Mouse (Mus musculus) heart, embryonic 15.5 days (tissue): ENCODE results near the gene Olig3. TPM values are rescaled to one million over a fixed set of nuclear protein-coding genes. Genes with fewer than 3 reads are reported as not detected.

ENCODE experiments used
- ATAC-seq: fragments of 200-750 bp; cut with Nextera tagmentation; replicated peaks from 2 replicates; pipeline ENCODE4 v1.8.0; 2017; ENCODE audit warnings: low read depth, moderate TSS enrichment; ENCODE audit not compliant: insufficient number of reproducible peaks, insufficient read depth, low FRiP score
- H3K27ac ChIP-seq: fragments of 300-500 bp; sonication (generic); 2 replicates; pipeline ENCODE4 v1.5.1; 2015; ENCODE audit warnings: mild to moderate bottlenecking, inconsistent platforms
- H3K27me3 ChIP-seq: fragments of 300-500 bp; sonication (generic); 2 replicates; pipeline ENCODE4 v1.6.1; 2015; ENCODE audit warnings: inconsistent platforms
- H3K36me3 ChIP-seq: fragments of 300-500 bp; sonication (generic); 2 replicates; pipeline ENCODE4 v1.6.1; 2015; ENCODE audit warnings: mild to moderate bottlenecking, inconsistent platforms
- H3K4me1 ChIP-seq: fragments of 300-500 bp; sonication (generic); replicated peaks from 2 replicates; pipeline ENCODE4 v1.6.1; 2015; ENCODE audit warnings: inconsistent platforms
- H3K4me2 ChIP-seq: fragments of 300-500 bp; sonication (generic); 2 replicates; pipeline ENCODE4 v1.6.1; 2015; ENCODE audit warnings: inconsistent platforms, mild to moderate bottlenecking, moderate library complexity
- H3K4me3 ChIP-seq: fragments of 300-500 bp; sonication (generic); 2 replicates; pipeline ENCODE4 v1.5.1; 2015; ENCODE audit warnings: mild to moderate bottlenecking, inconsistent platforms
- H3K9ac ChIP-seq: fragments of 300-500 bp; sonication (generic); 2 replicates; pipeline ENCODE4 v1.6.1; 2015; ENCODE audit warnings: mild to moderate bottlenecking, inconsistent platforms
- H3K9me3 ChIP-seq: fragments of 300-500 bp; sonication (generic); replicated peaks from 2 replicates; pipeline ENCODE4 v1.6.1; 2016; ENCODE audit warnings: inconsistent platforms
- WGBS: fragments of 180-500 bp; shearing (Covaris S2); methylation state at CpG from one replicate; pipeline ENCODE4 v1.1.7; 2015; ENCODE audit warnings: mixed read lengths; 5-methylcytosine and 5-hydroxymethylcytosine counted together
- polyA plus RNA-seq: library from polyadenylated mRNA; unstranded; fragments of >200 nt; fragmentation: Nextera tagmentation; extraction: Ambion mirVana; gene quantifications from 2 replicates; pipeline ENCODE4 v1.2.1, GENCODE M21; 2015

Olig3 gene
- polyA plus RNA-seq, 1 experiment from 2014 or later: not detected

DNA sequence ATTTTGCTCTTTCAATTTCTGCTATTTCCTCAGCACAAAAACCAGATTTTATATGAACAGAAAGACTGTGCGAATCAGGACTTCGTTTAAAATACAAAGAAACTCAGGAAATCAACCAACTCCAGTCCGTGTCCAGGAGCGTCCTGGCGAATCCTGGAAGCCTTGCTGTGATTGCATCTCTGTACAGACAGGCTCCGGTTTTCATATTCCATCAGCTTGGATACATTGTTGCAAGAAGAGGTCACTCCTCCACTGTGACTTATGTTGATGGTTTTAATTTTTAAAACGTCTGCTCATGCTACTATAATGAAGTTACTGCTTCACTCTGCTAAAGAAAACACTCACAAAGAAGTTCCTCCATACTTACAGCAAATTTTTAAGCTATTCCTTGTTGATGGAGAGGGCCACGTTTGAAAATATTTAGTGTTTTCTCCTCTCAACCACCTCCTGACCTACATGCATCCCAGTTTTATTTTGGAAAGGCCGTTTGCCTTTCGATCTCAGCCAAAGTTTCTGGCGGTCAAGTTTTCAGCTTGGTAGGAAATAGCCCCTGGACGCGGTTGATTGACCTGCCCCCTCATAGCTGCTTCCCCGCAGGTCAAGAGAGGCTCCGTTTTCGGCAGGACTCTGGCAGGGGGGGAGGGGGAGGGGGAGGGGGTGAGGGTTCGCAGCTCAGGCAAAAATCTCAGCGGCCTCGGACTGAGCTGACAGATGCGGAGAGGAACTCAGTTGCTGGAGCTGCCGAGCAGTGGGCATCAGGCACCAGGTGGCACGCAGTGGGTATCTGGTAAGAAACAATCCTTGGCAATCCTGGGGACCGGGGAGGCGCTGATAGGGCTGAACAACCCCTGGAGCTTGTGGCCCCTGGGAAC is 4.1 kb upstream of the Olig3 start:
- H3K27me3 ChIP-seq: peaks cover 83% of the 10 kb centered on the region
- H3K9me3 ChIP-seq: no peaks in the 10 kb centered on the region
- H3K4me2 ChIP-seq: peak overlapping the region; percentile 20
- H3K9ac ChIP-seq: no peak overlapping the region
- peaks cover 14% of the 10 kb centered on the region for H3K4me1 ChIP-seq
- no peaks in the 10 kb centered on the region for H3K36me3 ChIP-seq
- WGBS: 4% methylated on average over 24 of the region's 24 CpGs
- no peak overlapping the region for H3K27ac ChIP-seq
- H3K4me3 ChIP-seq: no peak overlapping the region
- ATAC-seq: no peak

DNA sequence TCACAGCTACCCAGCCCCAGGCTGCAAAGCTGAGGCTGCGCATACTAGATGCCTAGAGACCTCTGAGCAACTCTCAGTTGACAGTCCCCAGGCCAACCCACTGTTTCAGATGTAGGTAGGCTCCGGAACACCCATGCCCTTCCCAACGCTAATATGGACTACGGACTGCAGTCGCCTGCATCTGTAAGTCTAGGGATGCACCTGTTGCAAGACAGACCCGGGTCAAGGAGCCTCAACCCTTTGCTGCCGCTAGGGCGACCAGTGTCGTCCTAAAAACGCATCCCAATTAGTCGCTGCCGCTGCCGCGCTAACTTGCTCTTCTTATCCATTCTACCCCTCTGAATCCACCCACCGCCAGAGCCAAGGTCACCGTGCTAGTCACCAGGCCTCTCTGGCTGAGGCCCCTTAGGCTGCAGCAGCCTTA is 3.4 kb upstream of the Olig3 start:
- WGBS: 2% methylated on average over 16 of the region's 16 CpGs
- ATAC-seq: no peak
- Histone ChIP-seq H3K9ac (no peak overlapping the region), H3K27ac (no peak overlapping the region), H3K4me3 (no peak overlapping the region), H3K9me3 (no peaks in the 10 kb centered on the region), H3K4me1 (peaks cover 16% of the 10 kb centered on the region), H3K4me2 (peak overlapping the region; percentile 20), H3K27me3 (peaks cover 85% of the 10 kb centered on the region), H3K36me3 (no peaks in the 10 kb centered on the region)

DNA sequence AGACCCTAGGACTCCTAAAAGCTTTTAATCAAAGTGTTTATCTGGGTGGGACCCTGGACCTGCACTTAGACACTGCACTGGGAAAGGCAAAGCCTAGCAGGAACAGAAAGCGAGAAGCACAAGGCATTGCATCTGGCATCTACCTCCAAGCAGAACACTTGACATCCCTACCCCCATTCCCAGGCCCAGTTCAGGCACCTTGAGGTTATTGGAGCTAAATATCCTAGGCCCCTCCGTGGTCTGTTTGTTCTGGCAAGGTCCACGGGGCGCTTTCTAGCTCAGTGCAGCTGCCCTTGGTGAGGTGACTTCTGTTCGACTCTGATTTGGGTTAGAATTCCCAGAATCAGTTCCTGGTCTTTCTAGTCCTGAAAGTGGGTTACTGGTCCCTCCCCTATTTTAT is 2.7 kb upstream of the Olig3 start:
- Histone ChIP-seq H3K27ac (no peak overlapping the region), H3K9ac (no peak overlapping the region), H3K27me3 (peaks cover 86% of the 10 kb centered on the region), H3K4me3 (no peak overlapping the region), H3K4me1 (peaks cover 16% of the 10 kb centered on the region), H3K9me3 (no peaks in the 10 kb centered on the region), H3K36me3 (no peaks in the 10 kb centered on the region), H3K4me2 (no peak overlapping the region)
- no peak for ATAC-seq
- WGBS: 12% methylated on average over 5 of the region's 5 CpGs

DNA sequence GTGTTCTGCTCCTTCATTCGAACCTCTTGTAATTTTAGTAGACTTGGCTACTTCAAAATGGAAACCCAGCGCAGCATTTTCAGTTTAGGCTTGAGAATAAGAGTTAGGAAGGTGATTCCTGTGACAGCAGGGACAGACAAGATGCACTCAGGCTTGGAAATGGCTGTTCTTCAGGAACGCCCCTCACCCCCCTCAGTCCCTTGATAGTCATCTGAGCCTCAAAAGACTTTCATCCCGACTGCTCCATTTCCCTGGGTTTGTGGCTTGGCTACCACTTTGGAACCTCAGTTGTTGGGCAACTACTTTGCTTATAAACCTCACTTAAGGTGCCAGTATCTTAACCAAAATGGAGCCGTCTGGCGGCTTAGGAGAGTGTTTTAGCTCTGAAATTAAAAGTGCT is 2.2 kb upstream of the Olig3 start:
- Histone ChIP-seq H3K9ac (no peak overlapping the region), H3K4me2 (no peak overlapping the region), H3K9me3 (no peaks in the 10 kb centered on the region), H3K36me3 (no peaks in the 10 kb centered on the region), H3K27me3 (peaks cover 89% of the 10 kb centered on the region), H3K4me1 (peaks cover 16% of the 10 kb centered on the region), H3K4me3 (no peak overlapping the region), H3K27ac (no peak overlapping the region)
- 13% methylated on average over 6 of the region's 6 CpGs for WGBS
- no peak for ATAC-seq

DNA sequence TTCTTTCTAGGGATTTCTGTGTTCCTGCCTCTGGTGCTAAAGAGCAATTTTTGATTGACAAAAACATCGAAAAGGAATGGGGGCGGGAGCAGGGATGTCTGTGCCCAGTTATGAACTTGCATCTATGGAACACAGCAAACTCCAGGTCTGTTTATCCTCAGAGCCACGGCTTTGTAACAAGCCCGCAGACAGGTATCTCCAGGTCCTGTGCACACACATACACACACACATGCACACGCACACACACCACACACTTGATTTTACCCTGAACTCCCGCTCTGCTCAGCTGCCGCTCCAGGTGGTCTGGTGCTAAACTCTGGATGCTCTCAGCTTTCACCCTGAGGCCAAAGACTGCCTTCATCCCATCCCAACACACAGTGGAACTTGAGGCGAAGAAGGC is 1.3 kb upstream of the Olig3 start:
- peaks cover 95% of the 10 kb centered on the region for H3K27me3 ChIP-seq
- 6% methylated on average over 8 of the region's 8 CpGs for WGBS
- H3K9ac ChIP-seq: no peak overlapping the region
- no peaks in the 10 kb centered on the region for H3K9me3 ChIP-seq
- no peak overlapping the region for H3K27ac ChIP-seq
- H3K4me1 ChIP-seq: peaks cover 16% of the 10 kb centered on the region
- H3K4me3 ChIP-seq: no peak overlapping the region
- no peak overlapping the region for H3K4me2 ChIP-seq
- ATAC-seq: no peak
- no peaks in the 10 kb centered on the region for H3K36me3 ChIP-seq

DNA sequence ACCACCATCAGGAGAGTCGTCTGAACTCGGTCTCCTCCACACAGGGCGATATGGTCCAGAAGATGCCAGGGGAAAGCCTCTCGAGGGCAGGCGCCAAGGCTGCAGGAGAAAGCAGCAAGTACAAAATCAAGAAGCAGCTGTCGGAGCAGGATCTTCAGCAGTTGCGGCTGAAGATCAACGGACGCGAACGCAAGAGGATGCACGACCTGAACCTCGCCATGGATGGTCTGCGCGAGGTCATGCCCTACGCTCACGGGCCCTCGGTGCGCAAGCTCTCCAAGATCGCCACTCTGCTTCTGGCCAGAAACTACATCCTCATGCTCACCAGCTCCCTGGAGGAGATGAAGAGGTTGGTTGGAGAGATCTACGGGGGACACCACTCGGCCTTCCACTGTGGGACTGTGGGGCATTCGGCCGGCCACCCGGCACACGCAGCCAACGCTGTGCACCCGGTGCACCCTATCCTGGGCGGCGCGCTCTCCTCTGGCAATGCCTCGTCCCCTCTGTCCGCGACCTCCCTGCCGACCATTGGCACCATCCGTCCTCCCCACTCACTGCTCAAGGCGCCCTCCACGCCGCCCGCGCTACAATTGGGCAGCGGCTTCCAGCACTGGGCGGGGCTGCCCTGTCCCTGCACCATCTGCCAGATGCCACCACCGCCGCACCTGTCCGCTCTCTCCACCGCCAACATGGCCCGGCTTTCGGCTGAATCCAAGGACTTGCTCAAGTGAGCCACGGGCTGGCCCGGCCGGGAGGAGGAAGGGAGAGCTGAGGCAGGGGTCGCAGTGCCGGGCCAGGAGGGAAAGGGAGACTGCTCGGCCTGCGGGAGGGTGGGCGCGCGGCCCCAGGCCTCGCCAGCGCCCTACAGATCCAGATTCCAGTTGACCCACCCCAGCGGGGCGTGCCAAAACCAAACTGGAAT is 648 bp downstream of the Olig3 start:
- Histone ChIP-seq H3K27me3 (peaks cover 100% of the 10 kb centered on the region), H3K9me3 (no peaks in the 10 kb centered on the region), H3K4me3 (peak overlapping the region; percentile 23), H3K9ac (no peak overlapping the region), H3K4me1 (peaks cover 19% of the 10 kb centered on the region), H3K27ac (no peak overlapping the region), H3K36me3 (no peaks in the 10 kb centered on the region), H3K4me2 (peak overlapping the region; percentile 40)
- no peak for ATAC-seq
- 1% methylated on average over 63 of the region's 63 CpGs for WGBS

DNA sequence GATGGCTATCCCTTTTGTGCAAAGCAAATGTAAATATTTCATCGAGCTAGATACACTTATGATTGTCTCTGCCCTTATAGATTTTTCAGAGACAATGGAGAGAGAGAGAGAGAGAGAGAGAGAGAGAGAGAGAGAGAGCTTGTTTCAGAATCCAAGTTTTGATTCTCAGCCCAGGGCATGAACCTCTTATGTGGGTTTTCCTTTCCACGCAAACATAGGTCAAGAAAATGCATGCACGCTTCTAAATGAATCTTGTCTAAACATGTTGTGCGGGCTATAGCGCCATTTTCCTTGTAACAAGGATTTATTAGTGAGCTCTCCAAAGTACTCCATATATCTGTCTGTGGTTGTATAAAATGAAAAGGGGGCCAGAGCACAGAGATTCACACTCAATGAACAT is 1.5 kb downstream of the Olig3 start:
- H3K9ac ChIP-seq: no peak overlapping the region
- no peaks in the 10 kb centered on the region for H3K36me3 ChIP-seq
- ATAC-seq: no peak
- H3K27me3 ChIP-seq: peaks cover 99% of the 10 kb centered on the region
- no peak overlapping the region for H3K27ac ChIP-seq
- 29% methylated on average over 5 of the region's 5 CpGs for WGBS
- no peaks in the 10 kb centered on the region for H3K9me3 ChIP-seq
- H3K4me3 ChIP-seq: no peak overlapping the region
- no peak overlapping the region for H3K4me2 ChIP-seq
- H3K4me1 ChIP-seq: peaks cover 18% of the 10 kb centered on the region

DNA sequence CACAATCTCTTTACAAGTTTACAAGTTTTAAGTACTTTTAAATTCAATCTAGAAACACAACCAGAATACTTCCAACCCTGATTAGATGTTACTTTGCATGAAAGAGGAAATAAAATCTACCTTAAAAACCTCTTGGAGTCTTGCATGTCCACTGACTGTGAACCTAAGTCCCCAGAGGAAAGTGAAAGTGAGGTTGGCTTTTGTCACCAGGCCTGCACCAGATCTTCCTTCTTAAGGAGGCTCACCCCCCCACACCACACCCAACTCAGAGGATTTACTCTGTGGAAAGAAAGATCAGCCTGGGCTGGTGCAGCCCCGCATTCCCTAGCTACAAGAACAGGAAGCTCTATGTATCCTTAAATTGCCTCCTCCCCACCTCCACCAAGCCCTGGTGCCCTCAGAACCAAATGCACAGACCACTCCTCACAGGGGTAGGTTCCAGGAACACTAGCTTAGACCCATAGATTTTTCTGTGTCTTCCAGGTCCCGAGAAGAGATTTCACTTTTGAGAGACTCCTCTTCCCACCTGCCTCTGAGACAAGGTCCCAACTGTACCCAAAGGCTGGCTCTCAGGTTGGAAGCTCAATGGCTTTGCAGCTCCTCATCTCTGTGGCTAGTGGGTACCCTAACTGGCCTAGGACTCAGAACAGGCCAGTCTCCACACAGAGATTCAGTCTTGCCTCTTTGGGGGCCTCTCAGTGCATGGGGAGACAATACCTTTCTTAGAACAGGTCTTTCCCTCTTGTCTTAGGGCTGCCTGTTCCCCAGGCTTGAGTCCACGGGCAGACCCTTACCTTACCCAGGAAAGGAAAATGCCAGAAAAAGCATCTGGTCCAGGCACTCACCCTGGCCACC is 4.3 kb downstream of the Olig3 start:
- 13% methylated on average over 3 of the region's 3 CpGs for WGBS
- ATAC-seq: no peak
- Histone ChIP-seq H3K9me3 (no peaks in the 10 kb centered on the region), H3K9ac (no peak overlapping the region), H3K4me1 (peaks cover 17% of the 10 kb centered on the region), H3K27me3 (peaks cover 92% of the 10 kb centered on the region), H3K4me2 (no peak overlapping the region), H3K27ac (no peak overlapping the region), H3K4me3 (no peak overlapping the region), H3K36me3 (no peaks in the 10 kb centered on the region)

DNA sequence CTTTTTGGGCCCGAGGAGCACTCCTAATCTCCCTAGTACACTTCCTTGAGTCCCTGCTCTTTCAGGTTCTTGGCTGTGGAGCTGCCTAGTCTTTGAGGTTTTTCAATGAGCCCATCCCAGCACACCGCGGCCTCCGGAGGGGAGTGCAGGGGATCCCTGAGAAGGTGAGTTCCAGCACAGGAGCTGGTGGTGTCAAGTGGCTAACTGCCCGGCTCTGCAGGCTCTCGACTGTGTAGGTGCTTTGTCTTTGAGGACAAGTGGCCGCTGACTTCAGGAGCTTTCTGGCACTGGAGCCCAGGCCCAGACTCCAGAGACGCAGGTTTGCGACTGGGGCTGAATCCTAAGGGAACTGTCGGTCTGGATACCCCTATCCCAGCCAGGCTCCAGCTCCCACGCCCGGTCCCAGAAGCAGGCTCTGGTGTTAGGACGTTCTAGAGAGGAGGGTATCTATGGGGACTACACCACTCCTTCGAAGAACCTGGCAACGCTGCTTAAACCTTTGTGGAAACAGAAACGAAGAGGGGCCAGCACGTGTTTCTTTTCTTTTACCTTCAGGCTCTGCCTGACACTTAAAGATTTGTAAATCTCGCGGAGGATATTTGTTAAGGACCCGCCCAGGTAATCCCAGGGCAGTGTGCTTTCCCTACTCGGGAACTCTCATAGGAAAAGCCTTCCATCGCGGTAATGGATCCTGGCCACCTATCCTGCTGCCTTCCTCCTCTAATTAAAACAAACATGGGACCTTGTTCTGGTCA is 5.4 kb downstream of the Olig3 start:
- Histone ChIP-seq H3K9ac (no peak overlapping the region), H3K9me3 (no peaks in the 10 kb centered on the region), H3K4me3 (no peak overlapping the region), H3K4me1 (peaks cover 16% of the 10 kb centered on the region), H3K4me2 (no peak overlapping the region), H3K27ac (no peak overlapping the region), H3K36me3 (no peaks in the 10 kb centered on the region), H3K27me3 (peaks cover 87% of the 10 kb centered on the region)
- ATAC-seq: no peak
- WGBS: 3% methylated on average over 23 of the region's 23 CpGs

DNA sequence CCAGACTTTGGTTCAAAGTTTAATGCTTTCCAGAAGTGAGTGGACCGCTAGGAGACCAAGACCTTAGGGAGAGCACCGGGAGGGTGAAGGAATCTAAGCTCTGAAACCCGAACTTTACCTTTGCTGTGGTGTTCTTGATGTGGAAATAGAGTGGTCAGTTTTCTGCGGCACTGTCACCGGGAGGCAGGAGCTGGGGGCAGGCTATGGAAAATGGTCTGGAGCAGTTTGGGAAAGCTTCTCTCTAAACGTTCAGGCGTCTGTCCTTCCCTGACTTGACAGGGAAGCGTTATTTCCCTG is 5.9 kb downstream of the Olig3 start:
- 4% methylated on average over 8 of the region's 8 CpGs for WGBS
- no peak for ATAC-seq
- H3K4me3 ChIP-seq: peak overlapping the region; percentile 13; the same call in 1 of the 2 replicates

More for the DNA sequence above, 5.9 kb downstream of the Olig3 start:
- Histone ChIP-seq H3K36me3 (no peaks in the 10 kb centered on the region), H3K27me3 (peaks cover 85% of the 10 kb centered on the region), H3K4me2 (no peak overlapping the region), H3K9ac (no peak overlapping the region), H3K27ac (no peak overlapping the region), H3K9me3 (no peaks in the 10 kb centered on the region), H3K4me1 (peaks cover 11% of the 10 kb centered on the region)
